In the genomic region with DNA sequence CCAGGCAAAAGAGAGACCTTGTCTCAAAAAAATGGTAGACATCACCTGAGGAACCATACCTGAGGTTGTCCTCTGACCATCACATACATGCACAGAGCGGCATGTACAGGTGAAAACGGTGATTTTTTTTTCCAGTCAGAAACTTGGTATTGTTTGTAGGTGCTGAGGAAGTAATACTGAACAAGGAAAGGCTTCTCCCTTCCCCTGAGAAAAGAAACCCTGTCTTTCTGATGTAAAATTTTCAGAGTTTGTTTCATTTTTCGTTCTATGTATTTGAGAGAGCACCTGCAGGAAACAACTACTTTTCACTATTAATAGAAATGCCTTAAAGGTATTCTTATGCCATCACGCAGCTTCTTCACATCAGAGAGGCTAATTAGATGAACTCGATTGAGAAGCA, we compare ENCODE assay signal across 30 mouse cellular contexts.
"Had no signal": no experiment of that assay in that cellular context is flagged by ENCODE, and none has a peak within 500 bp of the region (broad histone marks: within the 10 kb centered on the region; RNA-seq: fewer than 3 reads in every experiment).

No protein-coding gene starts in this region.

- H3K9ac ChIP-seq: limb, embryonic 12.5 days; limb, embryonic 13.5 days; limb, embryonic 15.5 days; liver, embryonic 12.5 days; liver, embryonic 13.5 days; liver, embryonic 14.5 days; liver, embryonic 15.5 days; liver, postnatal 0 days; lung, embryonic 14.5 days; lung, embryonic 15.5 days; midbrain, embryonic 12.5 days; midbrain, embryonic 13.5 days; midbrain, embryonic 15.5 days; neural tube, embryonic 12.5 days had no signal

- H3K9me3 ChIP-seq: limb, embryonic 10.5 days; limb, embryonic 12.5 days; limb, embryonic 13.5 days; limb, embryonic 15.5 days; liver, embryonic 12.5 days; liver, embryonic 13.5 days; liver, embryonic 15.5 days; lung, embryonic 15.5 days; megakaryocyte, embryonic 14.5 days; midbrain, embryonic 10.5 days; midbrain, embryonic 12.5 days; midbrain, embryonic 13.5 days; midbrain, embryonic 15.5 days; neural tube, embryonic 12.5 days had no signal

- H3K27ac ChIP-seq: limb, embryonic 10.5 days; limb, embryonic 12.5 days; limb, embryonic 13.5 days; limb, embryonic 15.5 days; liver, embryonic 12.5 days; liver, embryonic 13.5 days; liver, embryonic 14.5 days; liver, embryonic 15.5 days; lung, embryonic 15.5 days; macrophage; midbrain, embryonic 10.5 days; midbrain, embryonic 12.5 days; midbrain, embryonic 13.5 days; midbrain, embryonic 15.5 days; neural tube, embryonic 12.5 days had no signal

- DNase-seq: left cerebral cortex, postnatal 4 days; liver; liver, embryonic 13.5 days; liver, postnatal 0 days; lung, adult 18-20 months; lung, adult 2 months; lung, embryonic 14.5 days; lung, postnatal 10 days; lung, postnatal 14 days; lung, postnatal 36 days; lung, postnatal 4 days; midbrain, embryonic 14.5 days had no signal

- H3K4me2 ChIP-seq: limb, embryonic 12.5 days; limb, embryonic 13.5 days; limb, embryonic 15.5 days; liver, embryonic 11.5 days; liver, embryonic 12.5 days; liver, embryonic 13.5 days; liver, embryonic 15.5 days; lung, embryonic 14.5 days; lung, embryonic 15.5 days; midbrain, embryonic 11.5 days; midbrain, embryonic 12.5 days; midbrain, embryonic 13.5 days; midbrain, embryonic 15.5 days; neural tube, embryonic 12.5 days had no signal

- H3K4me3 ChIP-seq: limb, embryonic 10.5 days; limb, embryonic 12.5 days; limb, embryonic 13.5 days; limb, embryonic 15.5 days; liver, embryonic 12.5 days; liver, embryonic 13.5 days; liver, embryonic 15.5 days; lung, embryonic 15.5 days; megakaryocyte, embryonic 14.5 days; midbrain, embryonic 10.5 days; midbrain, embryonic 12.5 days; midbrain, embryonic 13.5 days; midbrain, embryonic 15.5 days; myocyte; neural tube, embryonic 12.5 days had no signal

- H3K4me1 ChIP-seq: limb, embryonic 10.5 days; limb, embryonic 12.5 days; limb, embryonic 13.5 days; limb, embryonic 15.5 days; liver, embryonic 12.5 days; liver, embryonic 13.5 days; liver, embryonic 15.5 days; lung, embryonic 15.5 days; midbrain, embryonic 10.5 days; midbrain, embryonic 12.5 days; midbrain, embryonic 13.5 days; midbrain, embryonic 15.5 days; neural tube, embryonic 12.5 days had no signal

- H3K36me3 ChIP-seq: limb, embryonic 10.5 days; limb, embryonic 12.5 days; limb, embryonic 15.5 days; liver, embryonic 12.5 days; liver, embryonic 13.5 days; liver, embryonic 15.5 days; lung, embryonic 15.5 days; midbrain, embryonic 10.5 days; midbrain, embryonic 12.5 days; midbrain, embryonic 13.5 days; midbrain, embryonic 15.5 days; neural tube, embryonic 12.5 days had no signal

- H3K27me3 ChIP-seq: limb, embryonic 12.5 days; limb, embryonic 13.5 days; limb, embryonic 15.5 days; liver, embryonic 12.5 days; liver, embryonic 13.5 days; liver, embryonic 15.5 days; lung, embryonic 15.5 days; midbrain, embryonic 12.5 days; midbrain, embryonic 13.5 days; midbrain, embryonic 15.5 days; neural tube, embryonic 12.5 days had no signal
